Mouse (Mus musculus) CD4-positive, CD25-positive, alpha-beta regulatory T cell, adult 9 weeks (primary cell): ENCODE measurements around the gene Krtap28-10. TPM values are rescaled to one million over a fixed set of nuclear protein-coding genes. Genes with fewer than 3 reads are reported as not detected.

Experiments used
- polyA plus RNA-seq: library from polyadenylated mRNA; unstranded; fragments of 100-300 nt; shearing (Covaris generic); gene quantifications from one replicate; pipeline ENCODE4 v1.2.1, GENCODE M21; 2017

Krtap28-10 gene
- not detected for polyA plus RNA-seq

GRCm38 (mm10) chr1:83042380-83042779 is at the start of gene Krtap28-10:
TSS of gene Krtap28-10 (minus strand) at chr1:83042480.

GRCm38 (mm10) chr1:83060643-83061042 is 18.4 kb upstream of the Krtap28-10 start, which contains the start of gene Krtap28-13:
TSS of gene Krtap28-13 (plus strand) at chr1:83060930.

DNA sequence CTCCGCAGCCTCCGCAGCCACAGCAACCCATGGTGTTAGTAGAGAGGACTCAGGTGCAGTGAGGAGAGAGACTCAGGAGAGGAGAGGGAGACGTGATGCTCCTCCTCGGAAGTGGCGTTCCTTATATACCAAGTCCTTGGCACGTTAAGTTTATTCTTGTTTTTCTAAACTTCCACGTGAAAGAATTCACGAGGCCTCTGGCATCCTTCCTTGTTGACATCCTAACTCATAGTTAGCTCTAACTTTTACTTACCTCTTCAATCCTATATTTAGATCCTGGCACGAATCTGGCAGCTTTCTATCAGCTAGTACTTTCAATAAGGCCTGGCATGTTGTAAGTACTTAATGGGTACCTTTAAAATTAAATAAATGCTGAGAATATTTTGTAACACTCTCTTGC is 17.0 kb upstream of the Krtap28-10 start, which contains the start of gene A030005K14Rik:
A030005K14Rik (minus strand) TSS at position 101 of the 400 bp plus-strand sequence.

GRCm38 (mm10) chr1:83044882-83045427 is 2.7 kb upstream of the Krtap28-10 start, which contains the start of gene Gm47969:
TSS of gene Gm47969 (plus strand) at chr1:83044932.

DNA sequence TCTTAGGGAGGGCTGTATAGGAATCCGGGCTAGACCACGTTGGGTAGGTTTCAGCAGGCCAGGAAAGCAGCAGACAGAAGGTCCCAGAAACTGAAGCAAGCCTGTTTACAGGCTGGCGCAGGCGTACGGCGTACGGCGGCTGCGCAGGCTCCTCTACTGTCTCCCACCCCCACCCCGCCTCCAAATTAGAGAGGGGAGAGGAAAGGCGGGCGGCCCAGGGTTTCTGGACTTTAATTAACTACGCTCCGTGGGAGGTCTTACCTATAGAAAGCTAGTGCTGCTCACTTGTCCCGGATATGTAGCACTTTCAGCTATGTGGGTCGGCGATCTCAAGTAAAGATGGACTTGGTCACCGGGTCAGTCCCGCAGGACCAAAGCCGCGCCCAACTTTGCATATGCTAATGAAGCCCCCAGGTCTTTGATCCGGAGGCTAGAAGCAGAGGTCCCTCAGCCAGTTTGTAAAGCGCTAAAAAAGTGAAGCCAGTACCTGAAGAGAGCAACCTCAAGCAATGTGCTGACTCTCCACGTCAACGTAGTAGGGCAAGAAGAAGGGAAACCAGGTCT is 4.1 kb downstream of the Krtap28-10 start, which contains the start of gene Slc19a3:
Slc19a3 (minus strand) TSS at position 340 of the 564 bp plus-strand sequence.

GRCm38 (mm10) chr1:83000306-83000705 is 42.0 kb downstream of the Krtap28-10 start, which contains the start of gene Gm47959:
TSS of gene Gm47959 (plus strand) at chr1:83000548.

Other genes starting within 250 kb of the Krtap28-10 start
- 17.9 TPM for gene Agfg1, start 203.0 kb downstream of the Krtap28-10 start, polyA plus RNA-seq
- gene A030005L19Rik, start 129.2 kb downstream of the Krtap28-10 start, polyA plus RNA-seq = 0.58 TPM
- not detected for gene A030014E15Rik, start 117.6 kb downstream of the Krtap28-10 start, polyA plus RNA-seq
- gene Gm6217, start 111.1 kb downstream of the Krtap28-10 start, polyA plus RNA-seq = not detected
- gene A030003K21Rik, start 99.1 kb downstream of the Krtap28-10 start, polyA plus RNA-seq = not detected
- gene Gm7544, start 86.5 kb downstream of the Krtap28-10 start, polyA plus RNA-seq = not detected
- not detected for gene Gm47955, start 82.2 kb downstream of the Krtap28-10 start, polyA plus RNA-seq
- not detected for gene Gm47959, start 41.9 kb downstream of the Krtap28-10 start, polyA plus RNA-seq
- gene Slc19a3, start 4.0 kb downstream of the Krtap28-10 start, polyA plus RNA-seq = not detected
- not detected for gene Gm47969, start 2.5 kb upstream of the Krtap28-10 start, polyA plus RNA-seq
- not detected for gene A030005K14Rik, start 16.9 kb upstream of the Krtap28-10 start, polyA plus RNA-seq
- not detected for gene Krtap28-13, start 18.4 kb upstream of the Krtap28-10 start, polyA plus RNA-seq
- 1.8 TPM for gene Ccl20, start 74.3 kb upstream of the Krtap28-10 start, polyA plus RNA-seq
- gene Daw1, start 117.3 kb upstream of the Krtap28-10 start, polyA plus RNA-seq = 0.33 TPM